Mouse (Mus musculus) bone marrow macrophage, adult 2 months (primary cell): ENCODE measurements around the gene Plac1.

Source experiments
- CTCF ChIP-seq: IDR thresholded peaks from 2 replicates; pipeline ENCODE4 v1.5.1; 2012; ENCODE audit warnings: low read depth, mild to moderate bottlenecking, low read length, moderate library complexity
- POLR2A ChIP-seq: IDR thresholded peaks from 2 replicates; pipeline ENCODE4 v1.6.1; 2012; ENCODE audit warnings: mild to moderate bottlenecking, low read depth, low read length, borderline replicate concordance

- TF ChIP-seq CTCF (no peak), POLR2A (no peak)
These were observed 140.6 kb downstream of the Plac1 start for GRCm38 (mm10) chrX:53099266-53099665.
